Mouse (Mus musculus) embryonic fibroblast, embryonic 13.5 days (primary cell): ENCODE measurements around the gene Foxred2.

Experiments
- CTCF ChIP-seq: IDR thresholded peaks from 2 replicates; pipeline ENCODE4 v1.5.1; 2011; ENCODE audit warnings: mild to moderate bottlenecking, control low read depth, low read length, moderate library complexity, borderline replicate concordance; ENCODE audit not compliant: insufficient read depth
- POLR2A ChIP-seq: IDR thresholded peaks from 2 replicates; pipeline ENCODE4 v1.6.1; 2011; ENCODE audit warnings: low read depth, mild to moderate bottlenecking, control low read depth, low read length, moderate library complexity

- TF ChIP-seq CTCF (no peak), POLR2A (no peak)
Observed at GRCm38 (mm10) chr15:77931689-77932016, 24.9 kb downstream of the Foxred2 start.
